Mouse (Mus musculus) layer of hippocampus, adult 9-11 months (tissue): ENCODE measurements around the gene Fads3.

Source experiments
- DNase-seq: peaks from one replicate; pipeline ENCODE4 v3.0.0; 2022

Fads3 gene

GRCm38 (mm10) chr19:10041388-10042148 is at the start of gene Fads3:
Fads3 (plus strand) TSS chr19:10041569.
- DNase-seq, result peak; percentile 69

- no peak for DNase-seq
Observed at GRCm38 (mm10) chr19:9992011-9992958, 49.1 kb upstream of the Fads3 start.

- peak; percentile 83 for DNase-seq
Observed at GRCm38 (mm10) chr19:9993036-9993656, 48.2 kb upstream of the Fads3 start.

DNA sequence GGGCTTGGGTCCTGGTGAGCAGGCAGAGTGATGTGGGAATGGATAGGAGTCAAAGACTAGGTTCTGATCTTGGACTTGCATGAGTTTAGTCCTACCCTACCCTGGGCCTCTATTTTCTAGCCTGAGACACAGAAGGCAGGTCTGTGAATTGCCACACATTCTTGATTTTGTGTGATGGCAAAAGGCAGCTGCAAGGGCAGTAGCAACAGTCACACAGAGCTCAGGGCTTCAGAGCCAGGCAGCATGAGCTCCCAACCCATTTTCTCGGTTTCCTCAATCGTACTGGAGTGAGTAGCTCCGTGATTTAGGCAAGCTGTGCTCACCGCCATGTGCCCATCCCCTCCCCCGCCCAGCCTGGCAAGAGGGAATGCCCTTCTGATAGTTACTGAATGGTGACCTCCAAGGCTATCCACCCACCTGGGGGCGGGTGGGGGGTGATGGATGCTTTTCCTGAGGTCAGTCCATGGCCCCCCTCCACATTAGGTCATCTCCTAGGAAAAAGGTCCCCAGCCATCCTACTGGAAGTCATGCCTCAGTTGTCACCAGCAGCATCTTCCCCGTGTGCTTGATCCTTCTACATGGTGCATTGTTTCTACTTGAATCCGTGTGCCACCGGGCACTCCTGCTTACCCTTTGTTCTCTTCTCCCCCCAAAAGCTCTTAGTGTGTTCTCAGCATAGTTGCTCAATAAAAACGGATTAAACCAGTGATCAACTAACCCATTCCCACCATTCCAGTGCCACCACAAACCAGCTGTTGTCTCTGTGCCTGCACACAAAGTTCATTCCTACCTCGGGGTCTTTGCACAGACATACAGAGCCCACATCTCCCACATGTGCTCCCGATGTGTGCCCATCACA is 43.9 kb upstream of the Fads3 start:
- no peak for DNase-seq

- no peak for DNase-seq
Observed at GRCm38 (mm10) chr19:9998063-9998416, 43.3 kb upstream of the Fads3 start.

DNA sequence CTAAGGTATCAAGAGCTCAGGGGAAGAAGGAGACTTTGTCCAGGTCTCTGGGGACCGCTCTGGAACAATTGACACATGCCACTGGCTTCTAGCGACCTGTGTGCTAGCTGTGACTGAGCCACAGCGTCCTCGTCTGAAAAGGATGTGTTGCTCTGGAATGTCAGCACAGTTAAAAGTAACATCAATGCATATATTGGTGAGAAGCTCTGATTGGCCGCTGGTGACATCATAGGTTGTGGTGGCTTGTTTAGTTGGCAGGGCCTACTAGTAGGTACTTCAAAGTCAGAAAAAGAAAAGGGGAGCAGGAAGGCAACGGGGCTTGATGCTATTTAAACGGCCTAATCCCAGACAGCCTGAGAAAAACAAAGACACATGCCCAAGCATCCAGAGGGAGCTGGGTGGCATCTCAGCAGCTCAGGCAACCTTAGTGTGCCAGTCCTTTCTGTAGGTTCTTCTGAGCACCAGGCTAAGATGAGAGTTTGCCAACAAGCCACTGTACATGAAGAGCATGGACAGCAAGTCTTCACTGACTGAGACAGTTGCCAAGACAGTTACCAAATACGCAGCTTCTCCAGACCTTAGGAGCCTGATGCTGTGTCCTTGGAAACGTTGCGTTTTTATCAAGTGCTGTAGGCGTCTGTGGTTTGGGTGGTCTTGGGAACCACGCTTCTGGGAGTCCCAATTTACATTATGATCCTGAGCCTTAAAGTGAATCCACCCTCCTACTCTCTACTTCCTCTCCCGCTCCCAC is 42.5 kb upstream of the Fads3 start:
- no peak for DNase-seq

DNA sequence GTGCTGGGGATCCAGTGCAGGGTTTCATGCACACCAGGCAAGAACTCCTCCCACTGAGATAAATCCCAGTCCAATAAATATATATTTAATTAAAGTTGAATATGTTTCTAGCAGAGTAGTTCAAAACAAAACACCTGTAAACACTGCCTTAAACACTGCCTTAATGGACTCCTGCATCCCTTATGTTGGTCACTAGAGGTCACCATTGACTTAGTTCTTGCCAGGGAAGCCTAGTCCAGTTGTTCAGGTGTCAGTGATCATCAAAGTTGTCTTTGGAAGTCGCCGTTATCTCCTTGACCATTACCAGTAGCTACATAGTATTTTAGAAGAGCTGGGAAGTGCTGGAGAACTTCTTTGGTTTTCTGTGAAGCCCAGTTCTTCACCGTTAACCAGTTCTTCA is 41.0 kb upstream of the Fads3 start:
- no peak for DNase-seq

DNA sequence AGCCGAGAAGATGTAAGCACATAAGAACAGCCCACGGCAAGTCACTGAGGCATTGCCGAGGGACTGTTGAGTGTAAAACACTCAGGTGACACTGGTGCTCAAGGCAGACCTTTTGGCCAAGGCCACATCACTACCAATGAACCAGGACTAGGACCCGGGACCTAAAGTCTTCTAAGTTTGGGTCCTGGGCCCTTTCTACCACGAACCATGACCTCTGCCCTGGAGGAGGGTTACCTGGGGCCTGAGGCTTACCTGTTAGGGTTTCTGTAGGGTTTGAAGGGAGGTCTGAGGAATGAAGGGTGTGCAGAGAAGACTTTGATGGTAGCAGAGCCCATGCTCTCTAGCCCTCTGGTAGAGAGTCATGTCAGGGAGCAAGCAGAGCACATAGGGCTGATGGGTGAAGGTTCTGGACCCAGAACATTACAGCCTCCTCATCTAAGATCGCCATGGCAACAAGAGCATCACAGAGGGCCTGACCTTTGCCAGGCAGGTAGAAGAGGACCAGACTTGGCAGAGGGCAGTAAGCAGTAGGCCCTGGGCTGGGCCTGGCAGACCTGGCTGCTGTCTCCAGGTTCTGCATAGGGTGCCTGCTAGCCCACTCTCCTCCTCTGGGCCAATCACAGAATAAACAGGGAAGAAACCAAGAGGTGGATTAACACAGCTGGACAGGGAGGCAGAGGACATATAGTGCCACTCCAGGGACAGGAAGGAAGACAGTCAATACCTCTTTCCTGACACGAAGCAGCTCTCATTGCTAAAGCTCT is 40.0 kb upstream of the Fads3 start, which contains the start of the genes Best1 and Rab3il1:
TSS of gene Best1 (minus strand) at position 428 of the 764 bp plus-strand sequence.
TSS of gene Rab3il1 (plus strand) at position 464 of the 764 bp plus-strand sequence.
- DNase-seq, result no peak

GRCm38 (mm10) chr19:10003696-10004095 is 37.7 kb upstream of the Fads3 start:
- DNase-seq, result no peak

DNA sequence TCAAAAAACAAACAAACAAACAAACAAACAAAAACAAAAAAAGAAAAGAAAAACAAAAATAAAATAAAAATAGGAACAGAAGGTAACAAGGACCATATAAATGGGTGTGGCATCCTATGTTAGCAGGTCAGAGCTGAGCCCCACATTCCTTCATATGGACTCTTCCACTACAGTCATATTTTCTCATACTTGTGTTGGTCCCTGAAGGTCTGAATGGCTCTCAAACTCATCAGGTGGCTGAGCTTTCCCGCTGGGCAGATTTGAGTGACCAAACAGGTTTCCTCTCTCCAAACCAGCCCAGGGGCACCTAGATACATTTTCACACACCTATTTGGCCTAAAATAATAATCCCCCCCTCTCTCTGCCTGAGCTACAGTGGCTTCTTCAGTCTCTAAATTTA is 30.0 kb upstream of the Fads3 start:
- DNase-seq, result no peak

DNA sequence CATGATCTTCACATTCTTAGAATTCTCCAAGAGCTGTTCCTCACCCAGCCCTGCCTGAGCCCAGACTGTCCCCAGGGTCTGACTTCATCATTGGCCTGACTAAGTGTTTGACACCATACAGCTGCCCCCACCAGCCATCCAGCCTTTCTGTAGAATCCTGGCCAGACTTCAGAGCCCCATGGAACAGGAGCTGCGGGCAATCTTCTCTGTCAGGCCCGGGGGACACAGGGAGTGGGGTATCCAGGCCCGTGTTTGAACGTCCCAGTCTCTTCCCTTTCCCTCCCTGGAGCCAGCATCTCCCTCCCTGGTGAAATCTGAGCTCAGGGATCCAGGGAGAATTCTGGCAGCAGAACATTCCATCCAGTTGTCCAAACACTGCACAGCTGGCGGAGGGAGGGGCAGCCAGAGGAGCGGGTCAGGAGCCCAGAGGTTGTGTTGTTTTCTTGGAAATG is 28.5 kb upstream of the Fads3 start:
- DNase-seq, result no peak

GRCm38 (mm10) chr19:10013348-10013747 is 28.0 kb upstream of the Fads3 start:
- DNase-seq, result no peak

DNA sequence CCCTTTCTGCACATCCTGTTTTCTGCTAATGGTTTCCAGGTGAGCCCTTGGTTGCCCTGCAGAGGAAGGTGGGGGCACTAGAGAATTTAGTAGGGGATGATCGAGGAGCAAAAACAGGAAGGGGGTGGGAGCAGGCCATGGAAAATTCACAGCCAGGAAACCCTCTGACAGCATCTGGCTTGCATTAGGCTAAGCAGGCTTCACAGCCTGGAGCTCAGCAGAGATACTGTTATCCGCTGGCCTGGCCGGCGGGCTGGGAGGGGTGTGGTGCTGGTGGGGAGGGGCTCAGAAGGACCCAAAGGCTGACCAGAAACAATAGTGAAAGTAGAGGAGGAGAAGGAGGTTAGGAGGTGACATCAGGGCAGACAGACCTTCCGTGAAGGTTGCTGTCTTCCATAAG is 27.5 kb upstream of the Fads3 start:
- DNase-seq, result no peak

- no peak for DNase-seq
Observed at GRCm38 (mm10) chr19:10014824-10015223, 26.5 kb upstream of the Fads3 start.

DNA sequence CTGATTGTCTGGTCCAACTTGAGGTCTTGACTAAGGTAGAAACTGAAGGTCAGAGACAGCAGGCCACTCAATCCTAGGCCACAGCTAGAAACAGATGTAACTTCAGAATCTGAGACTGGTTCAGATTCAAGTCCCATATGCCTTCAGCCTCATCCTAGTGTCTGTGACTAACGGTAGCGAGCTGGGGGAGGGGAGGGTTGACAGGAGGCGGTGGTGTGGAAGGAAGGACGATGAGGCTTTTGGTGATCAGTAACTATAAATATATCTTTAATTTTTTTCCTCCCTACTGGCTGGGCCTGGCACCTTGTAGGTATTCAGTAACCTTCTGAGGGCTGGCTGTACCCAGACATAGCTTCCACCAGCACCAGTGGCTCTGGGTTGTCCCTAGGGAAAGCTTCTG is 25.9 kb upstream of the Fads3 start:
- no peak for DNase-seq

DNA sequence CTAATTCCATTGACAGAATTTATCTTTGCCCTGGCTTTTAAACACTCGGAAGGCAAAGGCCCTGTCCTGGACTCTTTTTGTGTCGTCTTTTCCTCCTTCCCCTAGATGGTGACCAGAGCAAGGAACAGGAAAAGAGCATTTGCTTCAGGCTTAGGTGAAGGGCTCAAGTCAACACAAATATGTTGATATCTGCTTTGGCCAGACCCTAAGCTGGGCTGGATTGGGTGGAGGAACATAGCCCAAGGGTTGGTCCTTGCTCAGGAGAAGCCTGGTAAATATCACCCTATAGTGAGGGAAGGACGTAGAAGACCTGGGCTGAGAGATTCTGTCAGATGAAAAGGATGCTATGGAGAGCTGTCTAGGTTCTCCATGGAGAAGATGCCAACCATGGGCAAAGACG is 25.2 kb upstream of the Fads3 start:
- DNase-seq, result no peak

DNA sequence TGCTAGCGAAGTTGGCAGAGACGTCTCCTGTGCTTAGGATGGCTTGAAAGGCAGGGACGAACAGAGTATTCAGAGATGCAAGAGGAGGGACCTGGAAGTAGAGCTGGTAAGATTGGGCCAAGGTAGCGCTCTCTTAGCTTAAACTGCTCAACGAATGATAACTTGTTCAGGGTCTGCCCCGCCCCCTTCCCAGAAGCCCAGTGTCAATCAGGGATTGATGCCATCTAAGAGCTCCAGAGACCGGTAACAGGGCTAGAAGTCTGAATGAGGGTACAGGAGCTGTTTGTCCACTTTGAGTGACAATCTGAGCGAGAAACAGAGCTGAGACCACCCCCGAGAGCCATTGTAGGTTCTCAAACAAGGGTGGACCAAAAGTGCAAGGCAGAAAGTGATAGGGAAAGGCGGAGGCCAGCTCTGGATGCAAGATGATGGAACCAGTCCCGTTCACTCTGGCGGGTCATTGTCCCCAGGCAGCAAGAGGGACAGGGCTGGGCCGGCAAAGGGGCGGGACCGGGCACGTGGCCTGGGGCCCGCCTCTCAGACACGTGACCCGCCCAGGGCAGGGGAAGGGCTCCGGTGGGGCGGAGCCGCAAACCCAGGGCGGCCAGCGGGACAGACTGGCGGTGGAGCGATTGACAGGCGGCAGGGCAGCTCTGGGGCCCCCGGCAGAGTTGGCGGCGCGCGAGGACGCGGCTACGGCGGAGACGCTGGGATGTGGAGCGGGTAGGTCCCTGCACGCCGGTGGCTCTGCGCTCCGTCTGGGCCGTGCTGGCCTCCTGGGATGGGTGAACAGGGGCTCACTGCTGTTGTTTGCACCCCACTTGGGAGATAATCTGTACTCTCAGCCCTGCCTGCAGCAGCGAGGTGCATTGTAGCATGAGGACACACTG is 23.5 kb upstream of the Fads3 start:
- DNase-seq, result peak; percentile 91

DNA sequence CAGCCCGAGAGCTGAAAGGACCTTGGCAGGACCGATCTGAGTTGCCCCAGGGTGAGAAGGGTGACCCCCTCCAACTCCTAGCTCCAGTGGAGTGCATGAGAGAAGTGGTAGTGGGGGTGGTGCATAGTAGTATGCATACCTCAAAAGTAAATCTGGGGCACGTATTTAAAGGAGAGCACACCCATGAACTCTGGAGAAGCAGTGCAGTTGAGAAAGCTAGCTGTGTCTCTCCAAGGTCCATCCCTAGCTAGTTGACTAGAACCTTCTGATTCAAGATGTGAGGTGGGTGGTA is 22.9 kb upstream of the Fads3 start:
- no peak for DNase-seq

- DNase-seq, result no peak
Observed at GRCm38 (mm10) chr19:10019214-10019760, 22.1 kb upstream of the Fads3 start.

DNA sequence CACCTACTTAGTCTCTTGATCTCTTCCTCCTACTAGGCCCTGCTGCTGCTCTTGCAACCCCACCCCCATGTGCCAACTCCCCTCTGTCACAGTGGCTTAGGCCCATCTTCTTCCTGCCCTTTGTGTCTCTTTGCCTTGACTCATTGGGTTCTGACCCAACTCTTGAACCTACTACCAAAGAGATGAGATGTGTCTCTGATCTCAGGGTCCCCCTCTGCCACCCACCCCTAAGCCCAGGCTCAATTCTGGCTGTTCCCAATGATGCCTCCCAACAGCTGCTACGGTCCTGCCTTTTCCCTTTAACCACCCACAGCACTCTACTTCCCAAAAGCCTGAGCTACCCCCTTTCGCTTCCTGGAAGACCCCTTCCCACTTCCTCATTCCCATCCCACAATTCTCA is 19.4 kb upstream of the Fads3 start:
- peak; percentile 28 for DNase-seq
